Mouse (Mus musculus): ENCODE measurements around the gene Prrg4.
"Not testable (repeated sequence)": the region's sequence is repeated elsewhere in the genome, so short reads cannot be mapped to it uniquely, and the experiment has no call there.

Prrg4 gene

DNA sequence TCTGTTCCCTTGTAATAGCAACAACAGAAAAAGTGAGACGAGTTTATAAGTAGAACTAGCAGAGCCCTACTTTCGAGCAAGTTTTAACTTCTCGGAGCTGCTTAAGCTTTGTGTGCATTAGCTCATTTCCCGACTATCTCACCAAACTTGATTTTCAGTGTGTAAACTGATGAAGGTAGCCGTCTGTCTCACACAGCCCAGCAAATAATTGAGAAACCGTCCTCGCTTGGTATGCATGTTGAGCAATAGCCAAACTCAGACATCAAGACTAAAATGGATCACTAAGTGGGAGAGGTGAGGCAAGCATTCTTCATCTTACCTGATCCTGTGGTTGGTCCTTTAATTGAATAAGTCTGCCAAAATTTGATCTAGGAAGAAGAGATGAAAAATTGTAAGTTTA, 7.9 kb downstream of the Prrg4 start:
- DNase-seq (ENCODE audit: low spot score), result no peak

DNA sequence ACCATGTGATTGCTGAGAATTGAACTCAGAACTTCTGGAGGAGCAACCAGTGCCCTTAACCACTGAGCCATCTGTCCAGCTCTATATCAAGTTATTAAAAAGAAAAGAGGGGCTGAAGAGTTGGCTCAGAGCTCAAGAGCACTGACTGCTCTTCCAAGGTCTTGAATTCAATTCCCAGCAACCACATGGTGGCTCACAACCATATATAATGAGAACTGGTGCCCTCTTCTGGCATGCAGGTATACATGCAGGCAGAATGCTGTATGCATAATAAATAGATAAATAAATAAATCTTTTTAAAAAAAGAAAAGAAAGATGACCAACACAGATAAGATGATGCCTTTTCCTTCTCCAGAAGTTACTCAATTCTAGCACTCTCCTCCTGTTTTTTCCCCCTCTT, 8.7 kb downstream of the Prrg4 start:
- no peak for DNase-seq (ENCODE audit: low spot score)

DNA sequence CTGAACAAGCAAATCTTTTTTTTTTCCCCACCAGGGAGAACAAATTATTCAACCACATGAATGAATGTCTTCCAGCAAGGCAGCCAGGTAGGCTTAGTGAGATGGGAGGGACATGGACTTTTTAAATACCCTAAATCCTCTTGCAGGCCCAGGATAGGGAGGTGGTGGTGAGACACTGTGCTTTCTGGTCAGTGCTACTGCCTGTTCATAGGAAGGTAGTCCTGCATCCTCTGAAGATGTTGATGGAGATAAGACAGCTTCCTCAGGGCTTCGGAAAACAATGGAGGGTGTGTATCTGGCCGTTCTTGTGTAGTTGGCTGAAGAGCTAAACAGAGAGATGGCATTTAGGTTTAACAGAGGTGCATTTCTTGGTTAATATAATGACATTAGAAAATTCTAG, 17.2 kb downstream of the Prrg4 start:
- no peak for DNase-seq (ENCODE audit: low spot score)

DNA sequence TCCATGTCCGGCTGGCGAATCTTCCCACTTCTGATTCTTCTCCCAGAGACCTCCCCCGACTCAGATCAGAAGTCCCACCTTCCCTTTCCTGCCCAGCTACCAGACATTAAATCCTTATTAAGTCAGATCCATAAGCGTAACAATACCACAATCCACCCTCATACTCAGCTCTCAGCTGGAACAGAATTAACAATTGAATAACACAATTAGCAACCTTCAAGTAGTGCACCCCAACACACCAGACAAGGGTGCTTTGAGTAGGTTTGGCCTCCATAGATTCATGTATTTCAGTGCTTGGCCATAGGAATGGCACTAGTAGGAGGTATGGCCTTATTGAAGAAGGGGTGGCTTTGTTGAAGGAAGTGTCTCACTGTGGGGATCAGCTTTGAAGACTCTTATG, 23.5 kb downstream of the Prrg4 start:
- no peak for DNase-seq (ENCODE audit: low spot score)

DNA sequence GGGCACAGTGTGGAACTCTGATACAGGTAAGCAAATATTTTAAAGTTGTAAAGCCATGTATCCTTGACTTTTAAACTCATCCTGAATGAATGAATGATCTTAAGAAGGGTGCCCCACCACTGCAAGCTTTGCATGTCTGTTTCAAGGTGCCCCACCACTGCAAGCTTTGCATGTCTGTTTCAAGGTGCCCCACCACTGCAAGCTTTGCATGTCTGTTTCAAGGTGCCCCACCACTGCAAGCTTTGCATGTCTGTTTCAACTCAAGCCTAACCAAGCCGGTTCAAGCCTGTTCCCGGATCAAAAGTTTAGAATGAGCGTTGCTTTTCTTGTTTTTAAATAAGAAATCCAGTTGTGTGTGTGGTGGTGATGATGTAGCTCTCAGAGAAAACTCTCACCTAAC, 30.9 kb downstream of the Prrg4 start:
- not testable (repeated sequence) for DNase-seq (ENCODE audit: low spot score)

DNA sequence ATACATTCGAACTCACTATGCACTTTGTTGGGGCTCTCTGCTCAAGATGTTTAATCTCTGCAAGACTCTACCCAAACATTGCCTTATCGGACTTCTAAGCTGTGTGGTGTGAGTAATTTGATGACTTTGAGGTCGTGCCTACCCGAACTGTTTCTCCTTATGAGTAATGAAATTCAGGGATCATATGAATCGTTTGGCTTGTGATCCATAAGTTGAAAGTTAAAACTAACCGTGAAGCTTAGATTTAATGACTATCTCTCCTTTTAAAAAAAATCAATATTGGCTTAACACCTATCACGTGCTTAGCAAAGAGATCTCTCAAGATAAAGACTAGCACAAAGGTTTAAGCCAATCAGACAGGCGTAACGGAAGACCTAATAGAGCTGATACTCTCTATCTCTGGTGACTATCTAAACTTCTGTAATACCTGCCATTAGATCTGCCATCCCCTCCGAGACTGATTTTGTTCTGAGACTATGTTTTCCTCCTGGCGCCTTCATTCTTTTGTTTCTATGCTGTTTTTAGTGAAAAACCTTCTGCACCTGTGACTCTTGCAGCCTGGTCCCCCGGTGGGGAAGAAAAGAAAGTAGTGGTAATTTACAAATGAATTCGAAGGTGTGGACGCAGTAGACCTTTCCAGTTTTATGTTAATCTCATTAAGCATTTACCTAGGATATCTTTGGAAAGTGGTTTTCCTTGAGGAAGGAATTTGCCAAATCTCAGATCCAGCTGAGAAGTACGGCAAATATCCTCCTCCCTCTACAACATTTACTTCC, 31.9 kb downstream of the Prrg4 start:
- no peak for DNase-seq (ENCODE audit: low spot score)

DNA sequence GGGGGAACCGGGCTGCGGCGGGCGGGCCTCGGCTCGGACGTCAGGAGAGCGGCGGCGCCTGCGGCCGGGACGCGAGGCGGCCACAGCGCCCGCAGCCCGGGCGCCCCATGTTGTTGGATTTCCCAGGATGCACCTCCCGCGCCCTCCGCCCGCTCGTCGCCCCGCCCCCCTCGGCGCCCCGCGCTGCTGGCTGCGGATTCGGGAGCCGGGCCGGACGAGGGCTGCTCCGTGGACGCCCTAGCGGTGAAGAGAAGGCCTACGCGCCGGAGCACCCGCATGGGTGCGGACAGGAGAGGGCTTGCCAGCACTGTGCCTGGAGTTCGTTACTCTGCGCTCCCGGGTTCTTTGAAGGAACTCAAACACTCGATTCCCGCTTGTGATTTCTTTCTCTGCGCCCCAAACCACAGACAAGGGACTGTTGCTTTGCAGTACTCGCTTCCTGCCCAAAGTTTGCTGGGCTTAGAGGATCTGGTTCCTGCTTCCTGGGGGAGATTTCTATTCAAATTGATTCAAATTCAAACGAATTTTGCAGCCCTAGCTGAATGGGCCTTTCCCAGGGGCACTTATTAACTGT, 32.7 kb downstream of the Prrg4 start:
- peak; percentile 83 for DNase-seq (ENCODE audit: low spot score)

DNA sequence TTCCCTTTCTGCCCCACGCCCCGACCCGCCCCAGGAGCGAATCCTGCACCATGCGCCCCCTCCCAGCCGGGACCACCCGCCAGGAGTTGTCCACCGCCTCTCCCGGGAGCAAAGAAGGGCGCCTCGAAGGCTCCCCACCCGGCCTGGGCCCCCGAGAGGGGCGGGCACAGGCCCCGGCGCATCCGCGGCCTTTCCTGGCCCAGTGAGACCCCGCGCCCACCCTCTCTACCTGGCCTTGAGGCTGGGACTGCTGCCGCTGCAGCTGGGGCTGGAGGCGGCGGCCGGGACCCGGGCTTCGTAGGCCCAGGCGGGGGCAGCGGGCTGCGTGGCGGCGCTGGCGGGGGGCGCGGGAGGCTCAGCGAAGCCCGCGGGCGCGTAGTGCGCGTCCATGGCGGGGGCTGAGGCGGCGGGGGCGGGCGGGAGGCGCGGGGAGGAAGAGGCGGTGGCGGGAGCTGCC, 33.3 kb downstream of the Prrg4 start, which contains the start of gene Qser1:
Qser1 (minus strand) TSS at position 390 of the 457 bp plus-strand sequence.
- DNase-seq (ENCODE audit: low spot score), result no peak

DNA sequence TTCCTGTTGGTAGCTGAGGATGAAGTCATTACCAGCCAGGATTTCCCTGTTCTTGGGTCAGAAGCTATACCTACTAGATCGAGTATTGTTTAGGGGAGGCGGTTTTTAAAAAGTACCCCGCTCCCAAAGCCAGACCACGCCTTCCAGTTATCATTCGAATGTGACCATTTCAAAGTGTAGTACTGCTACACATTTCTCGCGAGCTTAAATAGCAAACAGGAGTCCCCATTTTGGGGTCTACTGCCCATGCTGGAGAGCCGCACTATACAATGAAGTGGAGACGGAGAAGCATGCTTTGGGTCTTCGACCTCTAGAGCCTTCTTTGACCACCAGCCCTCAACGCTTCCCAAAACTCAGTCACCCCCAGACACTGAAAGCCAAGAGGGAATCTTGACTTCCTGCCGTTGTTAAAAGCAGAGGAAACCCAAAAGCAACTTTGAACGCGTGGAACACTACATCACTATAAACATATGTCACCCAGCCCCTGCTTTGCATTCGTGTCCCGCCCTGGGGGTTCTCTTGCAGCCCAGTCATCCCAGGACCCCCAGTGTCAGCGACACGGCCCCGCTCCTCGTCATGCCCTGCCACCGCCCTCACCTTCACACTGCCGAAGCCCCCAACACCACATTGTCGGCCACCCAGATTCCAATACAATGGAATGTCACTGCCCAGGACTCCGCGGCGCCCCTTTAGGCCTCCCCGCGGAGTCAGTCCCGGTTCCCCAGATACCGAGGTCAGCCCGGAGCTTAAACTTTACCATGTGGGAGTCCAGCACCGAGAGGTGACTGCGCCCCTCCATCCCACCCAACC, 33.9 kb downstream of the Prrg4 start:
- DNase-seq (ENCODE audit: low spot score), result peak; percentile 34

DNA sequence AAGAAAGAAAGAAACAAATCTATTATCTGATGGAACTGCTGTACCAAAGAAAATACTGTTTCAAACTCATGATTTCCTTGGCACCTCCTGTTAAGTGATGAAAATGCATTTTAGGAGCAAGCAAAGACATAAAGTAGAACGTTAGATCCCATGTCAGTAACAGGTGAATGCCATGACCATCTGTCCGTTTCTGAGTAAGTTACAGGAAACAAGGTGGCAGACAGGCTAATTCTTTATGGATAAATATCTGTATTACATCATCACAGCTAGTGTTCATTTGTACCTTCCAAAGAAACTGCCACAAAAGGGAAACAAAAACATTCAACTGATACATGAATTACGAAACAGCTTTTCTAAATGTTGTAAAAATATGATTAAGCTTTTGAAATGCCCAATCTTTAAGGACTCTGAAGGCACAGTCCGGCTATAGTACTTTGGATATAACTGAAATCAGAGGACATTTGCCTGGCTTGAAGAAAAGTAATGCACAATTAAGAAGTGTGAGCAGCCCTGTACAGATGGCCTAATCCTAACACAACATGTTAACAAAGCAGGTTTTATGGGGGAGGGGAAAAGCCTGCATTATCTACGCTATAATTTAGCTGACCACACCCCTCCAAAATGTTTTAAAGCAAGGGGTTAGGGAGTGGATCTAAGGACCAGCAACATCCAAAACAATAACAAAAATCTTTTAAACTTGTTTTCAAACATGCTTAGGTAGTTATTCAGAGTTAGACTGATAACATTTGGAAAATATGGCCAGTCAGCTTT, 35.3 kb downstream of the Prrg4 start:
- no peak for DNase-seq (ENCODE audit: low spot score)

DNA sequence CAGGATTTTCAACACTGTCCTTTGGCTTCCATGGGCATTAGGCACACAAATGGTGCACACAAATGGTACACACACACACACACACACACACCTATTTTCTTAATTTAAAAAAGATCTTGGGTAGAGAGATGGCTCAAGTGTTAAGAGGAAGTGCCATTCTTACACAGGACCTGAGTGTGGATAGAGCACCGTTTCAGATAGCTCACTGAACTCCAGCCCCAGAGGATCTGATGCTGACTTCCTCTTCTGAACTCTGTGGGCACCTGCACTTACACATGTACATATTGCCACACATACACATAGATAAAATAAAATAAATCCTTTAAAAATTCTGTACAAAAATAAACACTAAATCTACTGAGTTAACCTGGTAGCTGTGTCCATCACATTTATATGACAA, 44.2 kb downstream of the Prrg4 start:
- DNase-seq (ENCODE audit: low spot score), result no peak
